Mouse (Mus musculus) liver, adult 2 months (tissue): ENCODE measurements around the gene Fam92b.

Experiments used
- CTCF ChIP-seq: fragments of 200-500 bp; IDR thresholded peaks from 2 replicates; pipeline ENCODE4 v1.5.1; 2011; ENCODE audit warnings: low read depth, low read length, control low read depth
- POLR2A ChIP-seq: fragments of 200-500 bp; IDR thresholded peaks from 2 replicates; pipeline ENCODE4 v1.6.1; 2011; ENCODE audit warnings: low read length, control low read depth; ENCODE audit not compliant: insufficient read depth; ENCODE audit errors: extremely low read depth

- no peak for TF ChIP-seq POLR2A
- no peak for TF ChIP-seq CTCF
Observed at GRCm38 (mm10) chr8:120163376-120163775, 13.9 kb downstream of the Fam92b start.
